Mouse (Mus musculus): ENCODE data around the gene Ppp1r27.

- TF ChIP-seq CTCF (IDR thresholded peaks at IDR 0.05; ENCODE audit: low read depth, low read length) (no peak), POLR2A (IDR thresholded peaks at IDR 0.05; ENCODE audit: extremely low read depth, insufficient read depth, low read length) (no peak)
Measured at GRCm38 (mm10) chr11:120583937-120584336, 33.0 kb upstream of the Ppp1r27 start.
